Mouse (Mus musculus) frontal cortex, adult 2 months (tissue): ENCODE data around the gene Pam. TPM values are rescaled to one million over a fixed set of nuclear protein-coding genes. Genes with fewer than 3 reads are reported as not detected.
A peak's percentile ranks its signal among the peaks of the same experiment; 100 is the strongest.

Experiments
- DNase-seq, 2 experiments: peaks; one replicate each; pipeline ENCODE4 v3.0.0; 2022; ENCODE audit warnings: low spot score in 1 of 2; ENCODE audit errors: extremely low spot score in 1 of 2
- polyA plus RNA-seq: library from polyadenylated mRNA; depleted of rRNA; stranded (reverse); fragments of >200 nt; gene quantifications from 2 replicates; pipeline ENCODE4 v1.2.3, GENCODE M21; 2012

Pam gene
- polyA plus RNA-seq, 1 experiment: 104 TPM

GRCm38 (mm10) chr1:97922395-97922794 lies 173.1 kb downstream of the Pam start:
- no peak for DNase-seq

DNA sequence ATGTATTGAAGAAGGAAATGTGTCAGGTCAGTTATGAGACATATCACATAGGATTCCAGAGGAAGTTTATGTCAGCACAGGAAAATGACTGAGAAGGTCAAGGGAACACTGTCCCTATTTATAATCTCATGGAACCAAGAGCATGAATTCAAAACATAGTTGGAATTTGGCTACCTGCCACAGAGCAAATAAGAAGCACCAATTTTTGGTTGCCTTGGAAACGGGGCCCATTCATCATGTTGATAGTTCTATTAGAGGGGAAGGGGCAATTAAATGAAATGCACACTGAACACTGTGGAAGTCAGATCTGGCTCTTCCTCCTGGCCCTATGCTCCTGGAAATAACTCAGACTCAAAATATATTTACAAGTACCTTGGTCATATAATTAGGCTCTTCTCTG lies 173.6 kb downstream of the Pam start:
- DNase-seq: no peak

DNA sequence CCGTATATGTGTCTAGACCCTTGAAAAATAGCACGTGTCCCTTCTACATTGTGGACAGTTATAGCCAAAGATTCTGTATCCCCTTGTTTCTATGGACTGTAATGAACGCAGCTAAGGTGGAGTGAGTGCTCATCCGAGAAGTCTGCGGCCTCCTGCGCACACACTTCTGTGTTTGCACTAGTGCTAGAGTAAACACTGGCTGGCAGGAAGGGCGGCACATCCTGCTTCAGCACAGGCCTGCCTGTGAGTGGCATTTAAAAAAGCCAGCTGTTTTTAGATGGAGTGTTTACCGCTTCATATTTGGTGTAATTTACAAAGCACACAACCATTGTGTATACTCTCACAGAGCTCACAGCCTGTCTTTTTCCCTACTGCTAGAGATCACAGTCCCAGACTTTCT lies 177.0 kb downstream of the Pam start:
- DNase-seq: no peak

GRCm38 (mm10) chr1:97916971-97917234 lies 178.5 kb downstream of the Pam start:
- no peak for DNase-seq

DNA sequence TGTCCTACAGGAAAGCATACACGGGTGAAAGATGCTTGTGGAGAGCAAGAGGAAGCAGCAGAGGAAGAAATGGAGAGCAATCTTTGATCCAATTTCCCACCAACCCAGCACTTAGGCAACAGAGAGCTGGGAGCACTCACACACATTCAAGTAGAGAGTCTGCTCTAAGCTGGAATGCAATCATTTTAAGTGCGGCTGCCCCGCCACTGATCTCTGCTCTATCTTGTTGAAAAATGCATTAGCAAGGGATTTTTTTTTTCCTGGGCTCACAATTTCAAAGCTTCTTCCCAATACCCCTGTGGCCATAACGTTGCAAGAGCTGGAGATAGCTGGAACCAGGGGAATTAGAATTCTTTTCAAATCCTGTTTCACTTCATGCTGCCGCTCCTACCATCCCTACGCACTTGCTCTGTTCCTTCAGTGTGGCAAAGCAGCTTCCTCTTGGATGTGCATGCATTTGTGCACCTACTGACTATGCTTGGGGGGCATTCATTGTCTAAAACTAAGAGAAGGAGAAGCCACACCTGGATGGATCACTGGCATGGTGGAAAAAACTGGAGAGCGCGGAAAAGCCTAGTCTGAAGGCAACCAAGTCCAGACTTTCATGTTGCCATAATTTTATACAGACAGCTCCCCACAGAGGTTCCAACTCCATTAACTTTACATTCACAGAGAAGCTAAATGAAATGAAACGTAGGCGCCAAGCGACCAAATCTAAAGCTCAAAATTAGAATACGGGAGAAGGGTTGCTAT lies 179.1 kb downstream of the Pam start:
- peak in 1 of 2 experiments; percentile 17 for DNase-seq

DNA sequence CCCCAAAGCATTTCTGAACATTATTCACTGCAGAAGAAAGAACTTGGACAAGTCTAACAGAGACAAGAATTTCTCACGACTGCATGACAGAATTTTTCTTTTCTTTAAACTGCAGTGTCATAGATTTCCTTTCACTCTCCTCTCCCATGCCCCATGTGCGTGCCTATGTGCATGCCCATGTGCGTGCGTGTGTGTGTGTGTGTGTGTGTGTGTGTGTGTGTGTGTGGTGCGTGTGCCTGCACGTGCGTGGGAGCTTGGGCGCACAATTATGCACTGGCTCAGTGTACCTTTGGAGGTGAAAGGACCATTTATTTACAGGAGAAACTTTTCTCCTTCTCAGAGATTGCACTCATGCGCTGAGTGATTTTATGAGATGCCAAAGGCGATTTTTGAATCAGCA lies 179.7 kb downstream of the Pam start:
- DNase-seq: no peak

GRCm38 (mm10) chr1:97910874-97911273 lies 184.6 kb downstream of the Pam start:
- no peak for DNase-seq

DNA sequence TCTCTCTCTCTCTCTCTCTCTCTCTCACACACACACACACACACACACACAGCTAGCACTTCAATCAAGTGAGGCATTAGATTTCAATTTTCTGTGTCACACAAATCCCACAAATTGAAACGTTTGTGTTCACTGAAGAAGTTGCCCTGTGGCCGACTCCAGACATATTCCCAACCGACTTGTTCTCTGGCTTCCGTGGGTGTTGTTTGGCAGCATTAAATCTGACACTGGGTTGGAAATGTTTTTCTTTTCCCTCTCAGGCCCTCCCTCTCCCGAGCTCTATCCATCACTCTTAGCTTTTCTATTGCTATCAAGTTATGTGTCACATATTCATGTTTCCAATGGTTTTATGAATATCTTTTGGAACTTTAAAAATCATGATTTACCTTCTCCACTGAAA lies 185.9 kb downstream of the Pam start:
- DNase-seq: no peak

GRCm38 (mm10) chr1:97908736-97909135 lies 186.7 kb downstream of the Pam start:
- no peak for DNase-seq

- DNase-seq: no peak
These were observed 191.5 kb downstream of the Pam start for GRCm38 (mm10) chr1:97903912-97904460.

GRCm38 (mm10) chr1:97902830-97903229 lies 192.6 kb downstream of the Pam start:
- DNase-seq: no peak

DNA sequence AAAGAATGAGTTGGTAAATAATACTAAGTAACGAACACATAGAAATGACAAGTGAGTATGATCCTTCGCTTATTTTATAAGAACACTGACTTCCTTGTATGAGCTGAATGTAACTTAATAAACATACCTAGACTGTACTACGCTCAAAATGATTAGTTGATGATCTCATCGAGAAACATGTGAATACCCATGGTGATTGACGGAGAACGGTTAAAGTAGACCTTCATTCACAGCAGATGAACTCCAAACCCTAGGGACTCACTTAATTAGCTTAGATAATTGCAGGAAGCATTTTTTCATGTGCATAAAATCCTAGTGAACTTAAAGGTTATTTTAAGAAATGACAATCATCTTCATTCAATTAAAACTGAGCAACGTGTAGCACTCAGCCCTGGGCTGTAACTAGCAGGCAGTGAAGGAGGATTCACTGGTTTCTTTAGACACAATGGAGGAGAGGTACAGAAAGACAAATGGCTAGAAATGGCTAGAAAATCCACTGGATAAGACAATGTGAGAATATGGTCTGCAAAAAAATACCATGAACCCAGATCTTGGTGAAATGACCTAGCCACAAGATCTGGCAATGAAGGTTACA lies 194.8 kb downstream of the Pam start:
- DNase-seq: no peak

DNA sequence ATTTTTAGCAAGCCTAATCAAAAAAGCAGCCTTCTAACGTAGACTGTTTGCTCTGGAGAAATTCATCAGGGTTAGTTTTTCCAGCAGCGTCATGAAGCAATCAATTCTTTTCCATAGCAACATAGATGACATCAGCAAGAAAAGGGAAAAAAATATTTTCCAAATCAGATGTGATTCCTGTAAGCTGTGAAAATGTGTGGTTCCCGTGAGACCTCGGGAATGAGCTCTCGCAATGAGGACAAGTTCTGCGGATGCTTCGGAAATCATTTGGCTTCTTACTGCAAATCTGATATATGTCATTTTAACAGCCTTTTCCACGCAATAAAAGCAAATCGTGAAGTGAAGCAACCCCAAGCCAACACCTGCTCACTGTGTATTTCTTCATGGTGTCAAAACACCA lies 207.9 kb downstream of the Pam start:
- peak in 1 of 2 experiments; percentile 32 for DNase-seq

DNA sequence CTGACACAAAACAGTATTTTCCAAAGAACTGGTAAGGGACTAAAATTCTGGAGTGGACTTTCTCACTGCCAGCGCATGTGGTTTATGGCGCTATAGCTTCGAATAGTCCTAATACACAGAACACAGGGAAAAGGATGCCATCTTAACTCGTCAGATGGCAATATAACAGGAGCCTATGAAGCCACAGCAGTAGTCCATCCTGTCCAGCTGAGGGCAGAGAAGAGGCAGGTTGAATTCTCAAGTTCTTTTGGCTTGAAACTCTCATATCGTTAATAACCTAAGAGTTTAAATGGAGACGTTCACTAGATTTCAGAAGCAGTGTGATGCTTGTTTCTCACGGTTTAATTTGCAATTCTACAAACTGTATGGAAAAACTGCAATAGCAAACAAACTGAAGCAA lies 211.9 kb downstream of the Pam start:
- DNase-seq: no peak

DNA sequence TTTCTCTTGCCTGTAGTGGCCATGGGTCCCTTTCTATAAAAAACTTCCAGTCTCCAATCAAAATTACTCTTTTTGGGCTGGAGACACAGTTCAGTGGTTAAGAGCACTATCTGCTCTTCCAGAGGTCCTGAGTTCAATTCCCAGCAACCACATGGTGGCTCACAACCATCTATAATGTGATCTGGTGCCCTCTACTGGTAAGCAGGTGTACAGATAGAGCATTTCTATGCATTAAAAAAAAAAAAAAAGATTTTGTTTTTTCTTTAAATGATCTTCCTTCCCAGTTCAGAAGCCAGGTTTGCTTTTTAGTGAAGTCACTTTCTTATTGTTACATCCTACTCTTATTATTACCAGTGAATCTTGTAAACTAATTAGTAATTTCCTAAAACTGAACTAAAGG lies 218.4 kb downstream of the Pam start:
- no peak for DNase-seq

- no peak for DNase-seq
These were observed 221.9 kb downstream of the Pam start for GRCm38 (mm10) chr1:97873490-97874054.

DNA sequence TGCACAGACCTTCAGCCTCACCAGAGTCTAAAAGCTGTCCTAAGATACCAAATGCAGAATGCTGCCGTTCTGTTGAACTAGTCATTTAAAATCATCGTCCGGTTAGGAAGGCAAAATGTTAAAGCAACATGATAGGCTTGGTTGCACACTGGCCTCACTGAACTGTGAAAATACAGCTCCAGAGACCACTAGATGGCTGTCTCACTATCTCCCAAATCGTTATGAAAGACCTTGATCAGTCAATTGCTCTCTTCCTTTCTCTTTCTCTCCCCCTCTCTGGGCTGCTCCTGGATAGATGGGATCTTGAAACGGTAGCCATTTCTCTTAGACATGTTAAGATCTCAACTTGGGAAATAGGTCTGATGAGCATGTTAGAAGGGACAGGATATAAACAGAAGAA lies 223.0 kb downstream of the Pam start:
- DNase-seq: peak in 1 of 2 experiments; percentile 32

- DNase-seq: no peak
These were observed 223.4 kb downstream of the Pam start for GRCm38 (mm10) chr1:97872072-97872471.

GRCm38 (mm10) chr1:97864135-97864534 lies 231.3 kb downstream of the Pam start:
- DNase-seq: no peak

DNA sequence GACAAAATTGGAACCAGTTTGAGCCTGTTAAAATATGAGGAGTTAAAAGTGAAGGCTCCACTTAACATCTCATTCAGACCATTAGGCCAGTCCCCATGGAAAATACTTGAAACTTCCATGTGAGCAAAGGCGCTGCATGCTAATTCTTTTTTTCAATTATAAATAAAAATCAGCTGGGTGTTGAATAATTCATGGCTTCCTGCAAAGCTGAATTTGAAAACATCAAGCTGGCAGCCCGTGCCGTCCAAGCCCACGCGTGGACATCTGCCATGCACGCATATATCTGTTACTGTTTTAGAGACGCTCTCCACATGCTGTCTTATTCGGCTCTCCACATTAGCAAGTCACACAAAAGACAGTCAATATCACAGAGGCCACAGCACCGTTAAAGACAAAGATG lies 232.3 kb downstream of the Pam start:
- peak; percentile 82 to 90 for DNase-seq

DNA sequence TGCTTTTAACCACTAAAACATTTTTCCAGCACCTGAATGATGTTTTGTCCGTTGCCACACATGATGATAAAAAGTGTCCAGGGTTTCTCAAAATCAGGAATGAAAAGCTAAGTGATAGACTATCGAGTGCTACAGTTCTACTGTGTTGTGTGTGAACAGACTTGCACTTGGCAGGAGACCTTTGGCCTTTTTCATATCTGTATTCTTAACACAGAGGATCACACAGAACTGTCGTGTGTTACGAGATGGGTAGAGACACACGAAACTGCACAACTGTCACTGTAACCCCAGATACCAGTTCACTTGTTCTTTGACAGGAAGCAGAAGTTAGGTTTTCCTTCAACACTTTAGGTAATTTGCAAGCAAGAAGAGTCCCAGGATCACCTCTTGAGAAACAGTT lies 232.7 kb downstream of the Pam start:
- DNase-seq: no peak

DNA sequence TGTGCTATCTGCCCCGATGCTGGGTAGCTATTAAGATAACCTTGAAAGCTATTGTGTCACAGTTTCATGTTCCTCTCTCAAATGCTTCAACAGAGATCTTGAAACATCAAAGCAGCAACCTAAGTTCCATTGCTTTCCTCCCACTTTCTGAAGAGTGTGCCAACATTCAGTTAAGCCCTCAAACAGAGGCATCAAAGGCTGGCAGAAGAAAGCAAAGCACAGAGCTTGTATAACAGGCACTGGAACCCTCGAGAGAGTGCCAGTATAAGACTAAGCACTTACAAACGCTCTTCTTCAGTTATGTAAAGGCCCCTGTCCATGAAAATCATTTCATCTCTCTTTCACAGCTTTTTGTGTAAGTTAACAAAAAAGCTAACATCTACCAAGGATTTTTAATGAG lies 241.2 kb downstream of the Pam start:
- peak in 1 of 2 experiments; percentile 32 for DNase-seq
